Mouse (Mus musculus) adrenal gland, postnatal 0 days (tissue): ENCODE results near the gene Slc9a8. TPM values are rescaled to one million over a fixed set of nuclear protein-coding genes. Genes with fewer than 3 reads are reported as not detected.

Source experiments
- polyA plus RNA-seq: library from polyadenylated mRNA; unstranded; fragments of >200 nt; fragmentation: Nextera tagmentation; extraction: Ambion mirVana; gene quantifications from 2 replicates; pipeline ENCODE4 v1.2.1, GENCODE M21; 2015

The Slc9a8 gene
- polyA plus RNA-seq = 10.7 and 19.3 TPM in 2 replicates

GRCm38 (mm10) chr2:167421330-167422149 lies at the start of gene Slc9a8:
Gene Slc9a8 (plus strand): TSS chr2:167421712.

GRCm38 (mm10) chr2:167491757-167492708 lies 70.5 kb downstream of the Slc9a8 start, which contains the start of gene Rnf114:
Gene Rnf114 (plus strand): TSS chr2:167492645.

GRCm38 (mm10) chr2:167492713-167493636 lies 71.5 kb downstream of the Slc9a8 start, which contains the start of gene Spata2:
Gene Spata2 (minus strand): TSS chr2:167492887.

Other genes with a start within 250 kb of the Slc9a8 start
- gene Kcnb1, start 231.6 kb upstream of the Slc9a8 start, polyA plus RNA-seq = 2.2 and 2.4 TPM in 2 replicates
- 35.2 and 55.5 TPM in 2 replicates for gene Ptgis, start 181.1 kb upstream of the Slc9a8 start, polyA plus RNA-seq
- gene B4galt5, start 72.5 kb upstream of the Slc9a8 start, polyA plus RNA-seq = 13.1 and 23.4 TPM in 2 replicates
- gene Rnf114, start 70.9 kb downstream of the Slc9a8 start, polyA plus RNA-seq = 55.5 and 62.7 TPM in 2 replicates
- 8.8 and 13.6 TPM in 2 replicates for gene Spata2, start 71.2 kb downstream of the Slc9a8 start, polyA plus RNA-seq
- 19.3 and 19.9 TPM in 2 replicates for gene Snai1, start 116.5 kb downstream of the Slc9a8 start, polyA plus RNA-seq
- gene Ube2v1, start 210.4 kb downstream of the Slc9a8 start, polyA plus RNA-seq = 183 and 240 TPM in 2 replicates
- gene Gm20431, start 239.8 kb downstream of the Slc9a8 start, polyA plus RNA-seq = 2.8 TPM in 1 of 2 replicates, not detected in the other